Mouse (Mus musculus) Patski (cell line): ENCODE measurements at regions not wholly inside any gene's neighbourhood (a gene's known extent, or its start where the extent isn't known, plus 50 kb on each side); places are given as distances from the start of the nearest gene placed in this dataset.

Experiments used
- ATAC-seq: fragments of 100-300 bp; one replicate; pipeline ENCODE4 v1.8.0; 2021
- CTCF ChIA-PET: fragments of 350-600 bp; sonication (Branson Sonifier 250); formaldehyde crosslinking; loops from one replicate; lab custom pipeline; 2022; ENCODE audit warnings: inconsistent platforms; lab: Charles Lee
- POLR2A ChIA-PET: fragments of 350-600 bp; sonication (Branson Sonifier 250); formaldehyde crosslinking; loops from one replicate; lab custom pipeline; 2022; ENCODE audit warnings: antibody characterized with exemption, inconsistent platforms; lab: Charles Lee
- DNase-seq: peaks from one replicate; pipeline ENCODE4 v3.0.0-alpha.2; 2011; ENCODE audit warnings: low read depth, low spot score
- H3K27me3 ChIP-seq: fragments of 371-371 bp; one replicate; pipeline ENCODE4 v1.5.1; 2021
- CTCF ChIP-seq: fragments of 100-300 bp; IDR thresholded peaks from one replicate; pipeline ENCODE4 v1.5.1; 2021
- in situ Hi-C: fragments of 300-500 bp; cut with MboI; formaldehyde crosslinking; loops from 3 replicates; pipeline ENCODE4 v1.11.1; 2018; ENCODE audit warnings: low pct_unique_long_range_greater_than_20kb, mixed read lengths

- ChIA-PET POLR2A (no interaction called here), CTCF (no interaction called here)
- no peak for DNase-seq
- no peaks in the 10 kb centered on the region for H3K27me3 ChIP-seq
- TF ChIP-seq CTCF = no peak
- no peak for ATAC-seq
- in situ Hi-C loops = no loop called here
Measured at GRCm38 (mm10) chr12:91915486-91915885, 66.5 kb upstream of the Sel1l start.

DNA sequence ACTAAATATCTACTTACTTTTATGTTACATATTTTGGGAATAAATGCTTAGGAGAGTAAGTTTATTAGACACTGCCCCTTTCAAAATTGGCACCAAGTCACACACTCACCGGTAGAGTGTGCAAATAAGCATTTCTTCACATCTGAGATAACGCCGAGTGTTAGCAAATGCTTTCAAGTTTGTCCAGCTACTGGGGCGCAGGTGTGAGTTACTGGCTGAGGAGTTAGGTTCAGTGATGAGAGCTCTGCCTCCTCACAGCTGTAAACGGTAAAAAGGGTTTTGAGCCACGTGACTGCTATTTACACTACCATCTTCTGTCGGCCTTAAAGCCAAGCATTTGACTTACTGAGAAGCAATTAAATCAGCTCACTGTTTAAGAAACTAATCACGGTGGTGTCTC lies 61.6 kb upstream of the Sel1l start:
- POLR2A ChIA-PET = no interaction called here
- ATAC-seq = no peak
- TF ChIP-seq CTCF = no peak
- no peak for DNase-seq
- no peaks in the 10 kb centered on the region for H3K27me3 ChIP-seq
- CTCF ChIA-PET = no interaction called here
- in situ Hi-C loops = no loop called here
